Mouse (Mus musculus) c-Kit-positive CD71-negative TER-119-negative erythroid progenitor cells, embryonic 14.5 days (primary cell): Measurements from ENCODE around the gene Fgfr2.

Source experiments
- DNase-seq: peaks from one replicate; pipeline ENCODE4 v3.0.0-alpha.2; 2013; ENCODE audit warnings: low read depth

Fgfr2 gene

GRCm38 (mm10) chr7:132887019-132887804 is 235.9 kb downstream of the Fgfr2 start:
- DNase-seq: no peak

- DNase-seq: no peak
These were observed 239.1 kb downstream of the Fgfr2 start for GRCm38 (mm10) chr7:132884031-132884430.

GRCm38 (mm10) chr7:132882343-132882742 is 240.8 kb downstream of the Fgfr2 start:
- no peak for DNase-seq

DNA sequence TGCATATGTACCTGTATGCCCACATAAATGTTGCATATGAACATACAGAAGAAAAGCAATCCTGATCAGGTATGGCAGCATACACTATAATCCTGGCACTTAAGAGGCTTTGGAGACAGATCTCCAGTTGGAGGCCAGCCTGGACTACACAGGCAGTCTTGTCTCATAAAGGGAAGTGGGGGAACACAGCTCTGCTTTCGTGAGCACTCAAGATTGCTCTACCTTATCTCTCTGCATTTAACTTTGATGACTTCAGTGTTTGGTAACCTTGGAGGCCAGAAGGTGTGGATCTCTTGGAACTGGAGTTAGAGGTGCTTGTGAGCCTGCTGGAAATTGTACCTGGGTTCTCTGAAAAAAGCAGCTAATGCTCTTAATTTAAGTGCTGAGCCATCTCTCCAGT is 242.9 kb downstream of the Fgfr2 start:
- no peak for DNase-seq

DNA sequence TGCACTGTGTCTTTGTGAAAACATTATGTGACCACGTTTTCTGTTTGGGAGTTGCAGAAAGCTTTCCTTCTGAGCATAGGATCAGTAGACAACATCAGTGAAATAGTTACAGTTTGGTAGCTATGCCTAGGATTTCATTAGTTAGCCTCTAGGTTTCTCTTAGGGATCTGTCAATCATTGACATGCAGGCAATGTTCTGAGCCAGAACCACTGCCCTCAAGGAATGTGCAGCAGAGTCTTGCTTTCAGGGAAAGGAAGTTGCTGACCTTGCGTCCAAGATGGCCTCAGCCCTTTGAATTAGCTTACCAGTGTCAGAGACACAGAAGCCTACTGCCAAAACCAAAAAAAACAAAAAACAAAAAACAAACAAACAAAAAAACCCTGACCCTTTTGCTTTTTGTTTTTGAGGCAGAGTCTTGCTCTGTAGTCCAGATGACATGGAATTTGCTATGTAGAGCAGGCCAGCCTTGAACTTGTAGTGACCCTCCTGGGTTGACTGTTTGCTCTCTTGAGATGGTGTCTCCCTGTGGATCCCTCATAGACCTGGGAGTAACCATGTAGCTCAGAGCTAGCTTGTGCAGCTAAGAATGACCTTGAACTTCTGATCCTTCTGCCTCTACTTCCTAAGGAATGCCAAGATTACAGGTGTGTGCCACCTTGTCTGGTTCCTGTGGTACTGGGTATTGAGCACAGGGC is 247.6 kb downstream of the Fgfr2 start:
- no peak for DNase-seq

- DNase-seq: no peak
These were observed 250.1 kb downstream of the Fgfr2 start for GRCm38 (mm10) chr7:132873043-132873442.

DNA sequence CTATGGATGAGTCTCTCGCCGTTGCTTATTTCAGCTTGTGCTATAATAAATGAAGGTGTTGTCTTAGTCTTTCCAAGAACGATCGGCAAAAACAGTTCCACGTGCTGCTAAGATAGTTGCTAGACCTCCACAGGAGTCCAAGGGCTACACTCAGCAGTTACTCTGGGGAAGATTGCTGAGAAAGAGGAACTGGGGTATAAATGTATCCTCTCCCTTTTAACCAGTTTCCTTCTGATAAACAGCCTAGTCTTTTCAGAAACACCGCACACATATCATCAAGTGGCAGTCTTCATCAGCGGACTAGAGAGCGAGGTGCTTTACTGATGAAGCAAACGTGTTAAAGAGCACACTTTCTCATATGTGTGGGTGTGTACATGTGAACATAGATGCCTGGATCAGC is 256.8 kb downstream of the Fgfr2 start:
- no peak for DNase-seq

DNA sequence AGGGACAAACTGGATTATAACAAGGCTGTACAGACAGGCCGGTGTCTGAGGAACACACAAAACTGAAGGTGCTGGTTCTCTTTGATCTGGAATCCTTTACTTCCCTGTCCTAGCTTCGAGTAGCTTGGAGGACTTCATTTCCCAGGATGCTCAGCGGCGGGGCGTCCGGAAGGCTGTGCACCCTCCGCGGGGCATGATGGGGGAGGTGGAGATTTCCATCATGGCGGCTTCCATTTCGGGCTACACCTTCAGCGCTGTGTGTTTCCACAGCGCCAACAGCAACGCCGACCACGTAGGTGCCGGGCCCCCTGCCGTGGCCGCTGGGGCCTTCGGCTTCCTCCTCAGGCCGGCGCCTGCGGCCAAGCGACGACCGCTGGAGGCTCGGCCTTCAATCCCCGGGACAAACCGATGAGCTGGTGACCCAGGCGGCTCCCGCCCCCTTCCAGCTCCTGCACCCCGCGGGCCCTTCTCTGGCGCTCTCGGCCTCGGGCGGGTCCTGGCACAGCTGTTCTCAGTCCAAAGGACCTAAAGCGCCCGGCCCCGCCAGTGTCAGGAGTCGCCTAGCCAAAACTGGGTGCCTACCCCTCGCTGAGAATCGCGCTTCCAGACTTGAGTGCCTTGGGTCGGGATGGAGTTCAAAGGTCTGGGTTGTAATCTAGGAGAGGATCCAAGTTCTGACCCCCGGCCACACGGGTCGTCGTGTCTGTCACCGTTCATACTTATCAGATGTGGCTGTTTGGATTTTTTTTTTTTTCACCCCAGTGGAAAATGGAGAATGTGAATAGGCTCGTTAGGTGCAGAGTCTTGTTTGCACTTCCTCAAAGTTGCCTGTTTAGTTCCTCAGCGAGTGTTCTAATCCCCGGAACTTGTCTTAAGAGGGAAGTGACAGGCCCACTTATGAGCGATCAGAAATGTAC is 263.9 kb downstream of the Fgfr2 start, which contains the start of gene Abraxas2:
TSS of gene Abraxas2 (plus strand) at position 184 of the 917 bp plus-strand sequence.
- peak; percentile 90 for DNase-seq

DNA sequence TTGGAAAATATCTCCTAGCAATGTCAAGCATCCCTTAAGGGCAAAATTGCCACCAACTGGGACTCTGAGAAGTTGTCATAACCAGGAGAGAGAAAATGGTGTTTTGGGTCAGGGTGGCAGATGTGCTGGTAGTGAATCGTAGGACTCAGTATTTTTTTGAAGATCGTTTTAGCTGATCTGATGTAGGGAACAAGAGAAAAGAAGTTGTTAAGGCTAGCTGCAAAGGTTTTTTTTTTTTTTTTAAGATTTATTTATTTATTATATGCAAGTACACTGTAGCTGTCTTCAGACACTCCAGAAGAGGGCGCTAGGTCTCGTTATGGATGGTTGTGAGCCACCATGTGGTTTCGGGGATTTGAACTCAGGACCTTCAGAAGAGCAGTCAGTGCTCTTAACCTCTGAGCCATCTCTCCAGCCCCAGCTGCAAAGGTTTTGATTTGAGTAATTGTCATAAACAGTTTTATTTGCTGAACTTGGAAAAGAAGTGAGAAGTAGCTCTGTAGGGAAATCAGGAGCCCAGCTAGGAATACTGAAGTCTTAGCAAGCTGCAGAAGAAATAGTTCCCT is 265.0 kb downstream of the Fgfr2 start:
- no peak for DNase-seq

DNA sequence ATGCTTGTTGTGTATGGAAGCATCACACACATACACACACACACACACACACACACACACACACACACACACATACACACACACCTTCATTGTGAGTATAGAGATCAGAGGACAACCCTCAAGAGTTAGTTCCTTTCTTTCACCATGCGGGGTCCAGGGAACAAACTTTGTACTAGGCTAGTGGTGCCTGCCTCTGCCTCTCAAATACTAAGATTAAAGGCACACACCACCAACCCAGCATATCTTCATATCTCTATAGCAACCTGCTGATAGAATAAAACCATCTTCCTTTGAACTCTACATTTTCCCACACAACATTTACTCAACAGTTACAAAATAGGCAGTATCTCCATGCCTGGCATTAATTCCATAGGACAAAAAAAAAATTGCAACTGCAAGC is 267.1 kb downstream of the Fgfr2 start:
- no peak for DNase-seq

- no peak for DNase-seq
These were observed 269.2 kb downstream of the Fgfr2 start for GRCm38 (mm10) chr7:132853946-132854345.

- DNase-seq: no peak
These were observed 269.8 kb downstream of the Fgfr2 start for GRCm38 (mm10) chr7:132853361-132853760.

GRCm38 (mm10) chr7:132852173-132852844 is 270.8 kb downstream of the Fgfr2 start, which contains the start of gene Eef1akmt2:
Gene Eef1akmt2 (minus strand): TSS chr7:132852673.
- peak; percentile 65 for DNase-seq

GRCm38 (mm10) chr7:132843152-132843551 is 280.0 kb downstream of the Fgfr2 start:
- no peak for DNase-seq

DNA sequence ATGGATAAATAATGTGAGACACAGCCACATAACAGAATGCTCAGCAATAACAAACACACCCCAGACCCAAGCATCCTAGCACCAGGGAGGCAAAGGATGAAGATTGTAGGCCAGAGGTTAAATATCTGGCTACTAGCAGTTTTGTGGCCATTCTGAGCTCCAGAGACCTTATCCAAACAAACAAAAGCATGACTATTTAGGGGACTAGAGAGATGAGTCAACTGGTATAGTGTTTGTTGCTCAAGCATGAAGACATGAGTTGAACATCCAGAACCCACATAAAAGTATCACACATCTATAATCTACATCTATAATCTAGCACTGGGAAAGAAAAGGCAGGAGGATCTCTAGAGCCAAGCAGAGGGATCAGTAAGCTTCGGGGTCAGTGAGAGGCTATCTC is 280.7 kb downstream of the Fgfr2 start:
- DNase-seq: no peak

DNA sequence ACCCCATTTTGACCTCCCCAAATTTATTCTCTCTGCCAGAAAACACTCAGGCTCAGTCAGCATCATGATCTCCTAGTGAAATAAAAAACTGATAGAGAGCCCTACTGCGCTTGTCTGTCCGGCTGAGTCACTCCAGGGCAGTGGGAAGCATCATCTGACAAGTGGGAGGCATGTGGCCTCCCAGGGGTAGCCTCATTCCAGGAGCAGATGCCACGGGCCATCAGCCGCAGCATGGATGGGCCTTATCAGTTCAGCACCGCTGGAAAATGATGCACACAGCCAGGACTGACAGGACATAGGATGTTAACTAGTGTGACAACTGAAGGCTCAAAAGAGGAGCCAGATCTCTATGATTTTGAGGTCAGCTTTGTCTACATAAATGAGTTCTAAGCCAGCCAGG is 281.9 kb downstream of the Fgfr2 start:
- DNase-seq: no peak

- no peak for DNase-seq
These were observed 292.2 kb downstream of the Fgfr2 start for GRCm38 (mm10) chr7:132830955-132831354.

GRCm38 (mm10) chr7:132824346-132825022 is 298.7 kb downstream of the Fgfr2 start:
- peak; percentile 30 for DNase-seq

- DNase-seq: no peak
These were observed 299.3 kb downstream of the Fgfr2 start for GRCm38 (mm10) chr7:132823832-132824231.

- no peak for DNase-seq
These were observed 302.5 kb downstream of the Fgfr2 start for GRCm38 (mm10) chr7:132820692-132821091.

DNA sequence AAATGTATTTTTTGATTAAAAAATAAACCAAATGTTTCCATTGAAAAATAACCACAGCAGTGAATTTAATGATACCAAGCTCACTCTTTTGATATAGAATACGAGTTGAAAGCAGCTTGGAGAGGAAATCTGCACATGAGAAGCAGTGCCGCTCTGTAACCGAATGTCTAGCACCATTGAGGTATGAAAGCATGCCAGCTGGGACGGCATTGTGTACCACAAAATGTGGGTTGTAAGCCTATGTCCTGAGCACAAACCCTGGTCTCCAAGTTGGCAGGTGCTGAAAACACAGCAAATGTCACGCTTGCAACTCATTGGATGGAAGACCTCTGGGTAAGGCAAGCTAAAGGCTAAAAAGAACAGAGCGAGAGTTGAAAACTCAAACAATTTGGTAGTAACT is 306.1 kb downstream of the Fgfr2 start:
- DNase-seq: no peak
